Mouse (Mus musculus) liver, embryonic 14.5 days (tissue): Measurements from ENCODE around the gene Rora.

ENCODE experiments used
- CTCF ChIP-seq: IDR thresholded peaks from 2 replicates; pipeline ENCODE4 v1.5.1; 2016; ENCODE audit warnings: antibody characterized with exemption, low read depth, control low read depth
- EP300 ChIP-seq: IDR thresholded peaks from 2 replicates; pipeline ENCODE4 v1.6.1; 2016; ENCODE audit warnings: antibody characterized with exemption, low read depth

DNA sequence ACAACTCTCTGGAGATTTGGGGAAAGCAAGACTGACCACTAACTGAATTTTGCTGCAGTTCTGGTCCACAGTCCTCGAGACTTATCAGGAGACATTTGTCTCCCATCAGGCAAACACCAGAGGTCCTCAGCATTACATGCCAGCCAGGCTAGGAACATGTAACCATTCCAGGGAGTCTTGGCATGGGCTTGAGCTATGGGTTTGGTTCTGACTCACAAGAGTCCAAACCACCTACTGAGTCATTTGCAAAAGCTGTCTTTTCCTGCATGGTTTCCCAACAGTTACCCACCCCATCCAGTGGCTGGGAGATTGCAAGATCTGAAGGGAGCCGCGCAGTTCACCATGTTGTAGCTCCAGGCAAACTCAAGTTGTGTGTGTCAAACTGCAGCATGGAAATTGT lies 290.4 kb downstream of the Rora start:
- no peak for TF ChIP-seq CTCF
- no peak for TF ChIP-seq EP300
